In genomic region chr19:32990576-32990975, GRCm38 (mm10) we compare ENCODE assay signal across 20 mouse cellular contexts.
A peak's percentile ranks its signal among the peaks of the same experiment; 100 is the strongest.
DNase-seq lines count a peak whose midpoint lies in the region; TF ChIP-seq lines count a peak whose summit lies in the region.
"Had no signal": no experiment of that assay in that cellular context is flagged by ENCODE, and none has a peak within 500 bp of the region (broad histone marks: within the 10 kb centered on the region; RNA-seq: fewer than 3 reads in every experiment).

No protein-coding gene starts in this region.

- H3K27ac ChIP-seq in gastrocnemius, adult 2 months = 0 out of 2 replicates have a peak overlapping the region, but pooled peaks have one; percentile 24
- H3K27ac ChIP-seq in MEL (ENCODE audit: control insufficient read depth, low read depth, low read length) = no peak overlapping the region
- H3K27ac ChIP-seq: heart, adult 2 months; hindbrain, embryonic 12.5 days; layer of hippocampus, adult 2 months; limb, embryonic 10.5 days; lung, embryonic 15.5 days; midbrain, embryonic 15.5 days had no signal

- H3K79me2 ChIP-seq in MEL (ENCODE audit: control insufficient read depth, insufficient read depth, low read length, poor library complexity) = no peaks in the 10 kb centered on the region

- no peaks in the 10 kb centered on the region for H3K36me3 ChIP-seq in MEL (ENCODE audit: control insufficient read depth in 1 of 2, insufficient read depth in 2 of 2, low read length in 2 of 2)
- H3K36me3 ChIP-seq: hindbrain, embryonic 12.5 days; limb, embryonic 10.5 days; lung, embryonic 15.5 days; midbrain, embryonic 15.5 days had no signal

- no peaks in the 10 kb centered on the region for H3K9me3 ChIP-seq in MEL (replicated peaks; ENCODE audit: insufficient read depth, low read length)
- H3K9me3 ChIP-seq: hindbrain, embryonic 12.5 days; limb, embryonic 10.5 days; lung, embryonic 15.5 days; midbrain, embryonic 15.5 days had no signal

- no peak overlapping the region for H3K9ac ChIP-seq in MEL (ENCODE audit: control insufficient read depth, low read depth, low read length, poor library complexity, severe bottlenecking)
- H3K9ac ChIP-seq: hindbrain, embryonic 12.5 days; lung, embryonic 15.5 days; midbrain, embryonic 15.5 days had no signal

- H3K27me3 ChIP-seq in MEL (ENCODE audit: control insufficient read depth in 1 of 2, insufficient read depth in 2 of 2, low read length in 2 of 2) = no peaks in the 10 kb centered on the region
- H3K27me3 ChIP-seq: hindbrain, embryonic 12.5 days; lung, embryonic 15.5 days; midbrain, embryonic 15.5 days had no signal

- no peak for TF ChIP-seq EP300 in MEL (IDR thresholded peaks at IDR 0.05; ENCODE audit: low read depth in 1 of 2, low read length in 2 of 2)

- no peak for TF ChIP-seq RAD21 in MEL (IDR thresholded peaks at IDR 0.05; ENCODE audit: low read depth, low read length)

- intact Hi-C loops in gastrocnemius, adult 2 months (cut with DNase I) = no loop called here

- TF ChIP-seq POLR2A in MEL (IDR thresholded peaks at IDR 0.05; ENCODE audit: control insufficient read depth in 1 of 2, insufficient read depth in 1 of 2, low read depth in 1 of 2, low read length in 2 of 2, poor library complexity in 1 of 2) = no peak

- no peaks in the 10 kb centered on the region; a peak in 1 of 4 replicates for H3K4me1 ChIP-seq in MEL (ENCODE audit: control insufficient read depth in 1 of 2, insufficient read depth in 2 of 2, low read length in 2 of 2)
- H3K4me1 ChIP-seq: hindbrain, embryonic 12.5 days; limb, embryonic 10.5 days; lung, embryonic 15.5 days; midbrain, embryonic 15.5 days had no signal

- H3K4me3 ChIP-seq in gastrocnemius, adult 2 months = no peak overlapping the region
- no peak overlapping the region for H3K4me3 ChIP-seq in MEL (ENCODE audit: control insufficient read depth in 1 of 2, insufficient read depth in 1 of 2, low read depth in 2 of 2, low read length in 2 of 2)
- H3K4me3 ChIP-seq: heart, adult 2 months; hindbrain, embryonic 12.5 days; layer of hippocampus, adult 2 months; limb, embryonic 10.5 days; lung, embryonic 15.5 days; midbrain, embryonic 15.5 days had no signal

- TF ChIP-seq CTCF in gastrocnemius, adult 2 months (IDR thresholded peaks at IDR 0.05) = no peak
- TF ChIP-seq CTCF in MEL (IDR thresholded peaks at IDR 0.05 in 2 of 3, conservative IDR thresholded peaks at IDR 0.05 in 1 of 3; ENCODE audit: control insufficient read depth in 1 of 3, insufficient read depth in 1 of 3, low read depth in 2 of 3, low read length in 3 of 3, poor library complexity in 1 of 3, severe bottlenecking in 1 of 3) = no peak

- DNase-seq in gastrocnemius, adult 2 months = no peak
- DNase-seq in gastrocnemius, adult 8-10 months (ENCODE audit: low spot score in 2 of 2) = no peak
- DNase-seq in lung, postnatal 25 days (ENCODE audit: low spot score) = peak; percentile 30
- DNase-seq in lung, adult 18-20 months = no peak
- DNase-seq in MEL (ENCODE audit: low read depth, low spot score) = peak; percentile 46
- peak; percentile 48 for DNase-seq in monocyte, adult 2 months (ENCODE audit: low read depth in 1 of 2, low spot score in 2 of 2)
- no peak for DNase-seq in cerebellum, adult 8-10 months
- DNase-seq in frontal cortex, postnatal 25 days (ENCODE audit: low spot score in 2 of 2) = no peak
- DNase-seq: cerebellum, adult 9-11 months; embryo, embryonic 11 days; gastrocnemius, postnatal 10 days; kidney, adult 18-20 months; kidney, postnatal 10 days; retina, postnatal 1 day had no signal

TF ChIP-seq in MEL, 35 proteins besides CTCF, POLR2A, EP300 and RAD21:
- TF ChIP-seq MXI1 (IDR thresholded peaks at IDR 0.05; ENCODE audit: low read depth, low read length) (no peak), USF1 (IDR thresholded peaks at IDR 0.05; ENCODE audit: low read depth, low read length) (no peak), RCOR1 (IDR thresholded peaks at IDR 0.05; ENCODE audit: low read depth, low read length) (no peak), POLR2AphosphoS2 (IDR thresholded peaks at IDR 0.05; ENCODE audit: low read length) (no peak), ETS1 (IDR thresholded peaks at IDR 0.05; ENCODE audit: low read depth, low read length) (no peak), ZMIZ1 (IDR thresholded peaks at IDR 0.05; ENCODE audit: low read depth, low read length) (no peak), E2F4 (IDR thresholded peaks at IDR 0.05; ENCODE audit: borderline replicate concordance, low read depth, low read length) (no peak), TBP (IDR thresholded peaks at IDR 0.05; ENCODE audit: low read depth, low read length) (no peak), TCF12 (IDR thresholded peaks at IDR 0.05; ENCODE audit: low read depth, low read length) (no peak), ZKSCAN1 (IDR thresholded peaks at IDR 0.05; ENCODE audit: low read depth, low read length) (no peak), GABPA (IDR thresholded peaks at IDR 0.05; ENCODE audit: low read depth, low read length) (no peak), MAX (IDR thresholded peaks at IDR 0.05; ENCODE audit: low read length) (no peak; the same call in 1 of the 2 replicates), MYB (IDR thresholded peaks at IDR 0.05; ENCODE audit: low read depth, low read length) (no peak), TAL1 (IDR thresholded peaks at IDR 0.05; ENCODE audit: low read length) (no peak), POLR2AphosphoS5 (IDR thresholded peaks at IDR 0.05; ENCODE audit: borderline replicate concordance, low read depth, low read length) (no peak), NRF1 (IDR thresholded peaks at IDR 0.05; ENCODE audit: insufficient read depth, low read depth, low read length, poor library complexity, severe bottlenecking) (no peak), CHD1 (IDR thresholded peaks at IDR 0.05; ENCODE audit: low read depth, low read length) (no peak), SMC3 (IDR thresholded peaks at IDR 0.05; ENCODE audit: low read depth, low read length) (no peak), MYC (IDR thresholded peaks at IDR 0.05; ENCODE audit: low read depth, low read length) (no peak)

Comparison
In these comparisons a context has a peak if more than half of its experiments do, and no peak if none do; other contexts are left out.
1. DNase-seq: peak in lung, postnatal 25 days (single experiment), MEL (single experiment) and monocyte, adult 2 months (2 of 2); none in gastrocnemius, adult 2 months (single experiment), gastrocnemius, adult 8-10 months (0 of 2), lung, adult 18-20 months (0 of 2), cerebellum, adult 8-10 months (single experiment) and frontal cortex, postnatal 25 days (0 of 2).